In genomic region chr7:80773834-80774614, GRCm38 (mm10) we compare ENCODE assay signal across 11 mouse cellular contexts. TPM values are rescaled to one million over a fixed set of nuclear protein-coding genes. Genes with fewer than 3 reads are reported as not detected.
A peak's percentile ranks its signal among the peaks of the same experiment; 100 is the strongest.
DNase-seq lines count a peak whose midpoint lies in the region; ATAC-seq and TF ChIP-seq lines count a peak whose summit lies in the region.
"Had no signal": no experiment of that assay in that cellular context is flagged by ENCODE, and none has a peak within 500 bp of the region (broad histone marks: within the 10 kb centered on the region; RNA-seq: fewer than 3 reads in every experiment).

No protein-coding gene starts in this region.

- no peaks in the 10 kb centered on the region for H3K9me3 ChIP-seq in hindbrain, embryonic 13.5 days
- H3K9me3 ChIP-seq in hindbrain, embryonic 11.5 days (ENCODE audit: control insufficient read depth, low read length) = no peaks in the 10 kb centered on the region
- H3K9me3 ChIP-seq in forebrain, embryonic 14.5 days (replicated peaks; ENCODE audit: control insufficient read depth, low read length) = no peaks in the 10 kb centered on the region
- H3K9me3 ChIP-seq: G1E; liver, embryonic 15.5 days had no signal

- H3K27me3 ChIP-seq in hindbrain, embryonic 13.5 days = no peaks in the 10 kb centered on the region
- no peaks in the 10 kb centered on the region for H3K27me3 ChIP-seq in hindbrain, embryonic 11.5 days (ENCODE audit: control insufficient read depth, insufficient read depth, low read length)
- H3K27me3 ChIP-seq in C2C12 (ENCODE audit: control insufficient read depth, insufficient read depth, insufficient read length) = no peaks in the 10 kb centered on the region
- no peaks in the 10 kb centered on the region for H3K27me3 ChIP-seq in forebrain, embryonic 14.5 days (replicated peaks; ENCODE audit: control insufficient read depth, insufficient read depth, low read length)
- H3K27me3 ChIP-seq: liver, embryonic 15.5 days had no signal

- no peak overlapping the region for H3K9ac ChIP-seq in hindbrain, embryonic 13.5 days
- no peak overlapping the region for H3K9ac ChIP-seq in hindbrain, embryonic 11.5 days (ENCODE audit: low read depth, low read length)
- H3K9ac ChIP-seq in forebrain, embryonic 14.5 days (ENCODE audit: low read length) = no peak overlapping the region
- H3K9ac ChIP-seq: liver, embryonic 15.5 days had no signal

- H3K36me3 ChIP-seq in hindbrain, embryonic 13.5 days = no peaks in the 10 kb centered on the region
- H3K36me3 ChIP-seq in hindbrain, embryonic 11.5 days (ENCODE audit: control insufficient read depth, insufficient read depth, low read length) = no peaks in the 10 kb centered on the region
- H3K36me3 ChIP-seq in C2C12 (ENCODE audit: control insufficient read depth, insufficient read depth) = peaks cover 14% of the 10 kb centered on the region
- no peaks in the 10 kb centered on the region for H3K36me3 ChIP-seq in forebrain, embryonic 14.5 days (ENCODE audit: control insufficient read depth, insufficient read depth, low read length)
- H3K36me3 ChIP-seq: liver, embryonic 15.5 days had no signal

- H3ac ChIP-seq in C2C12 (ENCODE audit: control insufficient read depth, insufficient read length, low read depth) = peak overlapping the region; percentile 31

- no peak for TF ChIP-seq CTCF in C2C12 (IDR thresholded peaks at IDR 0.05; ENCODE audit: control insufficient read depth, insufficient read depth, insufficient read length)
- no peak for TF ChIP-seq CTCF in lung, adult 2 months (IDR thresholded peaks at IDR 0.05; ENCODE audit: insufficient read depth, low read length)

- peaks cover 88% of the 10 kb centered on the region for H3K79me3 ChIP-seq in C2C12 (ENCODE audit: low read depth)

- DNase-seq in hindbrain, embryonic 11.5 days (ENCODE audit: low spot score) = no peak
- peak; percentile 24 for DNase-seq in forebrain, embryonic 14.5 days (ENCODE audit: low spot score)
- DNase-seq in lung, adult 2 months = no peak
- no peak for DNase-seq in retina, embryonic 14.5 days (ENCODE audit: low spot score)
- DNase-seq in ovary, postnatal 36 days (ENCODE audit: low spot score) = no peak
- DNase-seq: thymus, postnatal 4 days had no signal

- ATAC-seq in hindbrain, embryonic 13.5 days (ENCODE audit: low FRiP score) = no peak
- ATAC-seq in hindbrain, embryonic 11.5 days (ENCODE audit: low FRiP score) = no peak
- no peak for ATAC-seq in forebrain, embryonic 14.5 days
- ATAC-seq in megakaryocyte-erythroid progenitor cell, adult 5-6 weeks (replicated peaks; ENCODE audit: low FRiP score, low TSS enrichment, poor library complexity, severe bottlenecking) = no peak

- no peak overlapping the region for H3K4me2 ChIP-seq in hindbrain, embryonic 13.5 days
- no peak overlapping the region for H3K4me2 ChIP-seq in hindbrain, embryonic 11.5 days (replicated peaks; ENCODE audit: low read depth, low read length)
- no peak overlapping the region for H3K4me2 ChIP-seq in forebrain, embryonic 14.5 days (ENCODE audit: low read length)
- H3K4me2 ChIP-seq: liver, embryonic 15.5 days had no signal

- peak overlapping the region; percentile 48; the same call in 1 of the 2 replicates for H3K27ac ChIP-seq in hindbrain, embryonic 13.5 days
- H3K27ac ChIP-seq in hindbrain, embryonic 11.5 days (ENCODE audit: low read depth, low read length) = no peak overlapping the region
- no peak overlapping the region for H3K27ac ChIP-seq in forebrain, embryonic 14.5 days (ENCODE audit: low read depth, low read length)
- H3K27ac ChIP-seq: liver, embryonic 15.5 days had no signal

- no peak overlapping the region for H3K4me3 ChIP-seq in hindbrain, embryonic 13.5 days
- H3K4me3 ChIP-seq in hindbrain, embryonic 11.5 days (ENCODE audit: low read depth, low read length) = no peak overlapping the region
- no peak overlapping the region for H3K4me3 ChIP-seq in C2C12 (ENCODE audit: insufficient read depth, poor library complexity, severe bottlenecking)
- H3K4me3 ChIP-seq in forebrain, embryonic 14.5 days (ENCODE audit: low read depth, low read length) = no peak overlapping the region
- no peak overlapping the region for H3K4me3 ChIP-seq in lung, adult 2 months (replicated peaks; ENCODE audit: extremely low read depth, low read depth, low read length)
- H3K4me3 ChIP-seq: liver, embryonic 15.5 days had no signal

- H3K4me1 ChIP-seq in hindbrain, embryonic 13.5 days (replicated peaks) = peaks cover 4% of the 10 kb centered on the region; the same call in 1 of the 2 replicates
- H3K4me1 ChIP-seq in hindbrain, embryonic 11.5 days (replicated peaks; ENCODE audit: control insufficient read depth, insufficient read depth, low read length) = no peaks in the 10 kb centered on the region
- H3K4me1 ChIP-seq in forebrain, embryonic 14.5 days (ENCODE audit: control insufficient read depth, insufficient read depth, low read length) = no peaks in the 10 kb centered on the region; the same call in 1 of the 2 replicates
- H3K4me1 ChIP-seq in lung, adult 2 months (ENCODE audit: control insufficient read depth, insufficient read depth, low read length) = peaks cover 39% of the 10 kb centered on the region

- peaks cover 99% of the 10 kb centered on the region for H3K79me2 ChIP-seq in C2C12 (ENCODE audit: control insufficient read depth, insufficient read depth)

- peak; percentile 19; the same call in 1 of the 2 replicates for TF ChIP-seq POLR2A in lung, adult 2 months (IDR thresholded peaks at IDR 0.05; ENCODE audit: borderline replicate concordance, extremely low read depth, low read depth, low read length)

- WGBS in hindbrain, embryonic 13.5 days = 83% methylated on average over 14 of the region's 14 CpGs
- 85% methylated on average over 14 of the region's 14 CpGs for WGBS in hindbrain, embryonic 11.5 days
- WGBS in forebrain, embryonic 14.5 days = 77% methylated on average over 14 of the region's 14 CpGs
- 25% methylated on average over 14 of the region's 14 CpGs for WGBS in lung, adult 2 months

TF ChIP-seq in C2C12, 6 proteins besides CTCF, POLR2A, EP300 and RAD21:
- TF ChIP-seq MYOD1 (IDR thresholded peaks at IDR 0.05; ENCODE audit: control insufficient read depth, insufficient read length, low read depth) = no peak
- peak; percentile 84 for TF ChIP-seq USF1 (IDR thresholded peaks at IDR 0.05; ENCODE audit: low read depth)
- TF ChIP-seq FOSL1 (IDR thresholded peaks at IDR 0.05; ENCODE audit: insufficient read depth, low read length, poor library complexity, severe bottlenecking) = peak; percentile 55

RNA-seq across cellular contexts. Expression of gene Iqgap1, which starts 51.8 kb away (rescaled TPM):
- 21.1 and 23.6 TPM in 2 replicates for polyA plus RNA-seq in hindbrain, embryonic 13.5 days (2015; fragmentation: Nextera tagmentation; extraction: Ambion mirVana)
- 27.1 and 29.1 TPM in 2 replicates for polyA plus RNA-seq in hindbrain, embryonic 11.5 days (2014; fragmentation: Nextera tagmentation; extraction: Ambion mirVana)
- polyA plus RNA-seq in C2C12 (2012; fragmentation: generic; extraction: Trizol) = 82.7 TPM
- 16.5 and 21.5 TPM in 2 replicates for polyA plus RNA-seq in forebrain, embryonic 14.5 days (2014; fragmentation: Nextera tagmentation; extraction: Ambion mirVana)
- 118 and 135 TPM in 2 replicates for polyA plus RNA-seq in lung, adult 2 months (2012; rRNA removed)
- 31.2 and 41.7 TPM in 2 replicates for total RNA-seq in megakaryocyte-erythroid progenitor cell, adult 5-6 weeks (2014; fragmentation: Nextera tagmentation)
- total RNA-seq in megakaryocyte-erythroid progenitor cell, adult 5-6 weeks (2017) = 39.6 and 54.4 TPM in 2 replicates
